Mouse (Mus musculus): Measurements from ENCODE around the gene Plekha3. TPM values are rescaled to one million over a fixed set of nuclear protein-coding genes. Genes with fewer than 3 reads are reported as not detected.

Gene Plekha3
- total RNA-seq, 4 experiments from 2014 or later, result 39.0 to 43.4 (median 40.7) TPM

DNA sequence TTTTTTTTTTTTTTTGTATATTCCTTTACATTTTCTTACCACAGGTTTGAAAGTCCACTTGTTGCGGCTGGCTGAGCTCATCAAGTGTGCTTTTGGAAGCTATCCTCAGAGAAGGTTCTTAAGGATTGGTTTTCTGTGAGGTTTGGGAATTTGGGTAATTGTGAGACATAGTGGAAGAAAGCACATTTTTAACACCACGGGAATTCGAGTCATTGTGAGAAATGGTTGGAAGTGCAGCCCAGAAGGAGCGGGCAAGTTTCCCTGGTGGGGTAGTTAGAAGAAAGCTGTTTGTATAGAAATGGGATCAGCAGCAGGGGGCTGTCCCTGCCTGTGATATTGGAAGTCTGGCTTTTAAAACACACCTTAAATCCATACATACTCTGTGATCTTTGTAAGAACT is 868 bp downstream of the Plekha3 start:
- no peak for DNase-seq (ENCODE audit: low spot score in 2 of 2)

GRCm38 (mm10) chr2:76676401-76677226 is 1.5 kb downstream of the Plekha3 start:
- DNase-seq (ENCODE audit: low spot score in 2 of 2), result no peak

DNA sequence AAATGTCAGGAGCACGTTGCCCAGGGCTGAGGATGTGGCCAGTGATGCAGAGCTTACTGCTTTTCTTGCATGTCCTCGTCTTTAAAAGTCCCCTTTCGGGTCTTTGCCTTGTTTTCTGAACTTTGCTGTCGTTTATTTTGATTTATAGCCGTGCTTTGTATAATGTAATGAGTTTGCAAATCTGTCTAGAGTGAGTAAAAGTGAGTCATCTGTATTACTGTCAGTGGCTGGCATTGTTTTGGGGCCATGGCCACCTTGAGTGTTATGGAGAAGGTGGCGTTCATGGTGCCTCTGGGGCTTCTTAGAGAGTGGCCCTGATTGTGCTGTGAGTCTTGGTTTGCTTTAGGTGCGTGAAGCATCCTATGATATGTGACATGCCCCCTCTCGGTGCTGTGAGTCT is 7.2 kb downstream of the Plekha3 start:
- no peak for DNase-seq (ENCODE audit: low spot score in 2 of 2)

GRCm38 (mm10) chr2:76686986-76687385 is 11.9 kb downstream of the Plekha3 start:
- no peak for DNase-seq (ENCODE audit: low spot score in 2 of 2)

GRCm38 (mm10) chr2:76687608-76688007 is 12.5 kb downstream of the Plekha3 start:
- no peak for DNase-seq (ENCODE audit: low spot score in 2 of 2)

DNA sequence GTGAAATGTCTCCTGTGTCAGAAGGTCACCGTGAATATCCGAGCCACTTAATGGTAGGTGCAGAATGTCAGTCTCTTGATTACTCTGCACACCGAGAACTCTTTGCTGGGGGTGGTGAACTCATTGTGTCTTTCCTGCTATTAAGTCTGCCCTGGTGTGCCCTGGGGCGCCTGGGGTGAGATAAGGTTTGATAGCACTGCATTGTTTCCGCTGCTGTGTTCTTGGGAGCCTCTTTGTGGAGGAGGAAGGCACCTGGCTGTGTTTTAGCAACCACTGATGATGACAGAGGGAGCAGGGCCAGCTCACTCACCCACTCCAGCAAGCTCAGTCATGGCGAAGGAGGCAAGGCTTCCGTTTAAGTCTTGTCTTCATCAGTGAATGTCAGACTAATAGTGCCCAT is 13.1 kb downstream of the Plekha3 start:
- DNase-seq (ENCODE audit: low spot score in 2 of 2), result no peak

DNA sequence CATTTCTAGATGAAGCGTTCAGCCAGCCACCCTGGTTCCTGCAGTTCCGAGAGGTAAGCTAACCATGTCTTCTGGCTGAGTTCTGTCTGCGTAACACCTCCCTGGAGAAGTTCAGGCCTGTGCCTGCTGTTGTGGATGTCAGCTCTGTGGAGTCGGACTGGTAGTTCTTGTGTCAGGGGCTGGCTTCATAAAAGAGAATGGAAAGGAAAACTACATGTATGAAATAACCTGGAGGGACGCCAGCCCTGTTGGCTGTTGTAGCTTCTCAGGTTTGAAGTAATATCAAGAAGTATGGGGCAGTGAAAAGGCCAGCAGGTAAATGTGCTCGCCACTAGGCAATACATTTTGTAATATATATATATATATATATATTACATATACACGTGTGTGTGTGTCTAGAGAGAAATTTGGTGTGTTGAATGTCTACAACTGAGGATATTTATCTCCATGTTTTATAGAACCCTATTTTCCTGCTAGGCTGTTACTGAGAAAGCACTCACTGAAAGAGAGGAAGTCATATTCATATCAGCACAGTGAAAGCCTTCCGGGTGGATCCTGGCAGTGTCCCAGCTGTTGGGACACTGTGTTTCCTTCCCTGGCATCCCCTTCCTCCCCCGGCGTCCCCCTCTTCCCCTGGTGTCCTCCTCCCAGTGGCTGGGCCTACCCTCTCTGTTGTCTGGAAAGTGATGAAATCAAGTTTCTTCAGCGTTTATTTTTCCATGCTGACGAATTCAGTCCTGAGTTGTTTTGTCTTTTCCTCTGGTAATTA is 15.5 kb downstream of the Plekha3 start:
- DNase-seq (ENCODE audit: low spot score in 2 of 2), result no peak

DNA sequence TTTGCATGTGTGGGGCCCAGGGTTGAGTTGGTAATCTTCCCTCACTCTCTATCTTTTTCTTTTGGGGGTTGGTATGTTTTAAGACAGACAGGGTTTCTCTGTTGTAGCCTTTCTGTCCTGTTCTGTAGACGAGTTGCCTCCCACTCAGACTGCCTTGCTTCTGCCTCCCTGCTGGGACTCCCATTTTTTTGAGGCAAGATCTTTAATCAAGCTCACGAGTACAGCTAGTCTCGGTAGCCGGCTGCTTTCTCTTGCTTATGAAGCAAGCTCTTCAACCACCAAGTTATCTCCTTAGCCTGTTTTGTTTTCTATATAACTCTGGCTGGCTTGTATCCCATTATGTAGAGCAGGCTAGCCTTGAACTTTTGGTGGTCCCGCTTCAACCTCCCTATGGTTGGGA is 18.7 kb downstream of the Plekha3 start:
- DNase-seq (ENCODE audit: low spot score in 2 of 2), result no peak

DNA sequence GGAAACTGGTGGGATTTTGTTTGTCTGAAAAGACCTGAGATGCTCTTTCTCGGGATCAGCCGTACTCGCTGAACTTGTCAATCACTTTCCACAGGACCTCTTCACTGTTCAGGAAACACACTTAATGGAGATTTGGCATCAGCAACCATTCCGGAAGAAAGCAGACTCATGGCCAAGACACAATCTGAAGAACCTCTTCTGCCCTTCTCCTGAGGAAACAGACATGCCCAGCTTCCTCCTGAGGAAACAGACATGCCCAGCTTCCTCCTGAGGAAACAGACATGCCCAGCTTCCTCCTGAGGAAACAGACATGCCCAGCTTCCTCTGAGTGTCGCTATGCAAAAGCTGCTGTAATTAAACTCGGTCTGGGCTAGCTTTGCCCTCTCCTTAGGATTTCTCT is 20.2 kb downstream of the Plekha3 start:
- DNase-seq (ENCODE audit: low spot score in 2 of 2), result no peak

DNA sequence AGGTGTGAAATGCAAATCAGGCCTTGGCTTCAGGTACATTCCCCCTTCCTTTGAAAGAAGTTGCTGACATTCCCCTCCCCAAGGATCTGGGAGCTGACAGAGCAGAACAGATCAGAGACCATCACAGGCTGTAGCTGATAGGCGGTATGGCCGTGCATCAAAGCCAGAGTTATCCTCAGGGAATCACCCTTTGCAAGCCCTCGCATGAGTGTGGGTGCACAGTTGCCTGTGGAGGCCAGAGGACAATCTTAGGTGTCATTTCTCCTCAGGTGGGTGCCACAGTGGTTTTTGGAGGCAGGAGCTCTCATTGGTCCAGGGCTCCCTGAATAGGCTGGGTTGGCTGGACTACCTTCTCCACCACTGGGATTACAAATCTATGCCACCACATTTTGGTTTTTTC is 27.1 kb downstream of the Plekha3 start:
- no peak for DNase-seq (ENCODE audit: low spot score in 2 of 2)

DNA sequence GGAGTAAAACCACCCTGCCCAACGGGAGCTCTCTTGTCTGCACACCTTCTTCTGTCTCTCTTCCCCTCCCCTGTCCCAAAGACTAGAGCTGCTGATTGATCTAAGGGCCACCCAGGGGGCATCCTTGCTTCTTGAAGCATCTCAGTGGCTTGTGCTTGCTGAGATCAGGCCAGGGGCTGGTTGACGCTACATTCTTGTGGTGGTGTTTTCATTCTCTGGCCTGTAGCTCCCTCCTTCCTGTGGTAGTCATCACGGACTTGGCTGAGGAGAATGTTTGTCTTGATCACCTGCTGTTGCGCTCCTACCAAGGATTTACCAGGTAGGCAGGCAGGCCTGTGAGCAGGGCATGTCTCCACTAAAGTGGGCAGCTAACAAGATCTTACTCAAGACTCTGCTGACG is 27.7 kb downstream of the Plekha3 start:
- no peak for DNase-seq (ENCODE audit: low spot score in 2 of 2)

DNA sequence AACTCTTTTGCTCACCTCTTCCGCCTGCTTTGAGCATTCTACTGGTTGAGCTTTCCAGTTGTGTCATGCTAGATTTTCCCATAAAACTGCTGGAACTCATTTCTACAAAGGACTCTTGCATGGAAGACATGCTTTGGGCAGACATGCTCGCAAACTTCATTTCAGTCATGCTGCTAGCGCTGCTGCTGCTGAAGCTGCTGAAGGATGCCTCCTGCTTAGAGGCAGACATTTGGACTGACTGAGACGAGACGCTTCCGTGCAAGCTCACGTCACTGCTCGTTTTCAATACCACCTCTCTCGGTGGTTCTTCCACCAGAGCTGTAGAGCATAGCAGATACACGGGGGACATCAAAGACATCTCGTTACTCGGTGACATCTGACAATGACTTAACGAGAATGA is 30.6 kb downstream of the Plekha3 start:
- no peak for DNase-seq (ENCODE audit: low spot score in 2 of 2)

DNA sequence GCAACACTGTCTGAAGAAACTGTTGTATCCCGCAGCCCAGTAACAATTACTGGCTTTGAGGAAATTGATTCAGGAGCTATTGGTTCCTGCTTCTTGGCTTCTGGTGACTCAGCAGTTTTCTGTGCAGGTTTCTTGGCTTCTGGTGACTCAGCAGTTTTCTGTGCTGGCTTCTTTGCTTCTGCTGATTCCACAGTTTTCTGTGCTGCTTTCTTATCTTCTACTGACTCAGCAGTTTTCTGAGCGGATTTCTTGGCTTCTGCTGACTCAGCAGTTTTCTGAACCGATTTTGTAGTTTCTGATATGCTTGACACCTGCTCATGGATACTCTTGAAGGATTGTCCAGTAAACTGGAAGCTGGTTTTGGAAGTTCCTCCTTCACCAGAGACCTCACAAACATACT is 33.4 kb downstream of the Plekha3 start:
- DNase-seq (ENCODE audit: low spot score in 2 of 2), result no peak

GRCm38 (mm10) chr2:76714984-76715383 is 39.9 kb downstream of the Plekha3 start:
- DNase-seq (ENCODE audit: low spot score in 2 of 2), result no peak

DNA sequence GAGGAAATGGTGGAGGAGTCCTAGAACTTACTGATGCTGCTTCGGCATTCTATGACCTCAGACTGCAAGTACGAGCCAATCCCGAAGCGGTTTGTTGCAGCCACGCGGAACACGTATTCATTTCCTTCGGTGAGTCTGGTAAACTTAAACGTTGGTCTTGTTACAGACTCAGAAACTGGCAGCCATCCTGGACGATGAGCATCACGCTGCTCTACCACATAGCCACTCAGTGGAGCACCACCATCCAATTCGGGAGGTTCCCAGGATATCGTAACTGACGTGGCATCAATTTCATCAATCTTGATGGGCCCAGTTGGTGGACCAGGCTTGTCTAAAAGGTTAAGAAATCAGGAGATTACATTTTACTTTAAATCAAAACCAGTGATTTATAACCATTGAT is 44.6 kb downstream of the Plekha3 start:
- DNase-seq (ENCODE audit: low spot score in 2 of 2), result no peak

Other genes starting within 250 kb of the Plekha3 start
- 10 to 100 TPM; 17.3 to 22.0 (median 18.9) TPM for gene Prkra, start 27.3 kb upstream of the Plekha3 start, total RNA-seq (2022)
- under 1 TPM in 1 of 4 experiments, not detected in 3; 0.46 TPM for gene Pjvk, start 26.8 kb upstream of the Plekha3 start, total RNA-seq (2022)
- gene Fkbp7, start 2.2 kb upstream of the Plekha3 start, total RNA-seq (2022), result 1 to 10 TPM; 4.4 to 6.1 (median 5.8) TPM